Mouse (Mus musculus): ENCODE results near the gene Cyp4f39. TPM values are rescaled to one million over a fixed set of nuclear protein-coding genes. Genes with fewer than 3 reads are reported as not detected.

The Cyp4f39 gene
- total RNA-seq (2021) = under 1 TPM; 0.24 to 0.74 TPM

- intact Hi-C loops (cut with DNase I) = no loop called here
- DNase-seq = peak; percentile 12 to 28
Observed at GRCm38 (mm10) chr17:32452482-32452881, at the start of gene Cyp4f39. Gene Cyp4f39 (plus strand): TSS chr17:32452723.

- intact Hi-C loops (cut with DNase I) = no loop called here
- no peak for DNase-seq
Observed at GRCm38 (mm10) chr17:32402779-32403157, 49.8 kb upstream of the Cyp4f39 start.

- intact Hi-C loops (cut with DNase I) = no loop called here
- no peak for DNase-seq
Observed at GRCm38 (mm10) chr17:32403417-32403816, 49.1 kb upstream of the Cyp4f39 start, which contains the start of gene Rasal3. Gene Rasal3 (minus strand): TSS chr17:32403583.

GRCm38 (mm10) chr17:32411898-32412297 lies 40.6 kb upstream of the Cyp4f39 start:
- no peak for DNase-seq
- intact Hi-C loops (cut with DNase I) = no loop called here

GRCm38 (mm10) chr17:32415417-32416020 lies 37.0 kb upstream of the Cyp4f39 start:
- no peak for DNase-seq
- intact Hi-C loops (cut with DNase I) = no loop called here

- DNase-seq = no peak
- intact Hi-C loops (cut with DNase I) = no loop called here
Observed at GRCm38 (mm10) chr17:32416771-32417170, 35.8 kb upstream of the Cyp4f39 start.

GRCm38 (mm10) chr17:32419989-32420388 lies 32.5 kb upstream of the Cyp4f39 start:
- intact Hi-C loops (cut with DNase I) = no loop called here

GRCm38 (mm10) chr17:32420781-32421180 lies 31.7 kb upstream of the Cyp4f39 start:
- intact Hi-C loops (cut with DNase I) = no loop called here
- no peak for DNase-seq

More at GRCm38 (mm10) chr17:32419989-32420388, 32.5 kb upstream of the Cyp4f39 start:
- no peak for DNase-seq

GRCm38 (mm10) chr17:32424034-32424433 lies 28.5 kb upstream of the Cyp4f39 start, which contains the start of gene Pglyrp2:
Gene Pglyrp2 (minus strand): TSS chr17:32424167.
- DNase-seq = no peak
- intact Hi-C loops (cut with DNase I) = no loop called here

GRCm38 (mm10) chr17:32426610-32427009 lies 25.9 kb upstream of the Cyp4f39 start:
- intact Hi-C loops (cut with DNase I) = no loop called here
- no peak for DNase-seq

GRCm38 (mm10) chr17:32431972-32432371 lies 20.6 kb upstream of the Cyp4f39 start:
- intact Hi-C loops (cut with DNase I) = loop anchor here (1.0 to 5.0 kb wide), 2 partner anchors 45 to 83 kb away; partner anchors contain the start of gene Wiz
- peak in 1 of 2 experiments; percentile 15 for DNase-seq

GRCm38 (mm10) chr17:32434324-32434723 lies 18.2 kb upstream of the Cyp4f39 start:
- intact Hi-C loops (cut with DNase I) = loop anchor here (5.0 kb wide), 1 partner anchor 47 kb away; the partner anchor contains the start of gene Wiz
- peak; percentile 44 to 53 for DNase-seq

- intact Hi-C loops (cut with DNase I) = no loop called here
- DNase-seq = peak in 1 of 2 experiments; percentile 12
Observed at GRCm38 (mm10) chr17:32435151-32435550, 17.4 kb upstream of the Cyp4f39 start.

- intact Hi-C loops (cut with DNase I) = no loop called here
- DNase-seq = no peak
Observed at GRCm38 (mm10) chr17:32437106-32437505, 15.4 kb upstream of the Cyp4f39 start.

- intact Hi-C loops (cut with DNase I) = no loop called here
- no peak for DNase-seq
Observed at GRCm38 (mm10) chr17:32443245-32443644, 9.3 kb upstream of the Cyp4f39 start.

- intact Hi-C loops (cut with DNase I) = no loop called here
- peak; percentile 56 to 66 for DNase-seq
Observed at GRCm38 (mm10) chr17:32445016-32445415, 7.5 kb upstream of the Cyp4f39 start.

- intact Hi-C loops (cut with DNase I) = no loop called here
Observed at GRCm38 (mm10) chr17:32447195-32447594, 5.3 kb upstream of the Cyp4f39 start.

GRCm38 (mm10) chr17:32449042-32449441 lies 3.5 kb upstream of the Cyp4f39 start:
- DNase-seq = no peak
- intact Hi-C loops (cut with DNase I) = no loop called here

More at GRCm38 (mm10) chr17:32447195-32447594, 5.3 kb upstream of the Cyp4f39 start:
- no peak for DNase-seq

GRCm38 (mm10) chr17:32450844-32451537 lies 1.5 kb upstream of the Cyp4f39 start:
- intact Hi-C loops (cut with DNase I) = no loop called here
- DNase-seq = no peak

GRCm38 (mm10) chr17:32454188-32454587 lies 1.7 kb downstream of the Cyp4f39 start:
- DNase-seq = peak; percentile 34 to 42
- intact Hi-C loops (cut with DNase I) = no loop called here

GRCm38 (mm10) chr17:32454997-32455396 lies 2.5 kb downstream of the Cyp4f39 start:
- no peak for DNase-seq
- intact Hi-C loops (cut with DNase I) = no loop called here

GRCm38 (mm10) chr17:32468494-32468893 lies 16.0 kb downstream of the Cyp4f39 start:
- no peak for DNase-seq
- intact Hi-C loops (cut with DNase I) = no loop called here

Measured in heart, postnatal 10 days (tissue).